Mouse (Mus musculus) intestine, embryonic 14.5 days (tissue): ENCODE data around the gene Gm867. TPM values are rescaled to one million over a fixed set of nuclear protein-coding genes. Genes with fewer than 3 reads are reported as not detected.
A peak's percentile ranks its signal among the peaks of the same experiment; 100 is the strongest.

Source experiments
- ATAC-seq: fragments of 200-750 bp; cut with Nextera tagmentation; replicated peaks from 2 replicates; pipeline ENCODE4 v1.8.0; 2017; ENCODE audit warnings: low read depth, moderate number of reproducible peaks, moderate TSS enrichment, moderate library complexity; ENCODE audit not compliant: low FRiP score, low TSS enrichment
- DNase-seq: peaks from one replicate; pipeline ENCODE4 v3.0.0-alpha.2; 2018; ENCODE audit warnings: low spot score
- H3K27ac ChIP-seq: fragments of 300-500 bp; sonication (generic); 2 replicates; pipeline ENCODE4 v1.5.1; 2014; ENCODE audit warnings: low read depth, mild to moderate bottlenecking, control low read depth
- H3K27me3 ChIP-seq: fragments of 300-500 bp; sonication (generic); replicated peaks from 2 replicates; pipeline ENCODE4 v1.6.1; 2014; ENCODE audit warnings: low read length, control low read depth; ENCODE audit not compliant: control insufficient read depth, insufficient read depth
- H3K36me3 ChIP-seq: fragments of 300-500 bp; sonication (generic); 2 replicates; pipeline ENCODE4 v1.6.1; 2014; ENCODE audit warnings: low read length, control low read depth; ENCODE audit not compliant: control insufficient read depth, insufficient read depth
- H3K4me1 ChIP-seq: fragments of 300-500 bp; sonication (generic); replicated peaks from 2 replicates; pipeline ENCODE4 v1.6.1; 2014; ENCODE audit warnings: low read length, control low read depth, mixed read lengths; ENCODE audit not compliant: control insufficient read depth, insufficient read depth
- H3K4me2 ChIP-seq: fragments of 300-500 bp; sonication (generic); 2 replicates; pipeline ENCODE4 v1.6.1; 2014; ENCODE audit warnings: low read length
- H3K4me3 ChIP-seq: fragments of 300-500 bp; sonication (generic); 2 replicates; pipeline ENCODE4 v1.5.1; 2014; ENCODE audit warnings: low read depth, low read length, control low read depth, mixed read lengths
- H3K9ac ChIP-seq: fragments of 300-500 bp; sonication (generic); 2 replicates; pipeline ENCODE4 v1.6.1; 2014; ENCODE audit warnings: mild to moderate bottlenecking, low read length
- H3K9me3 ChIP-seq: fragments of 300-500 bp; sonication (generic); 2 replicates; pipeline ENCODE4 v1.6.1; 2016; ENCODE audit warnings: low read length, control low read depth; ENCODE audit not compliant: control insufficient read depth
- WGBS: fragments of 180-500 bp; shearing (Covaris S2); extraction: QIAGEN DNeasy Blood & Tissue Kit; methylation state at CpG from one replicate; pipeline ENCODE4 v1.1.7; 2014; 5-methylcytosine and 5-hydroxymethylcytosine counted together
- polyA plus RNA-seq: library from polyadenylated mRNA; unstranded; fragments of >200 nt; fragmentation: Nextera tagmentation; extraction: Ambion mirVana; gene quantifications from 2 replicates; pipeline ENCODE4 v1.2.1, GENCODE M21; 2014

Gene Gm867
- polyA plus RNA-seq, 1 experiment from 2014 or later = not detected

- Histone ChIP-seq H3K27ac (no peak overlapping the region), H3K9me3 (no peaks in the 10 kb centered on the region), H3K4me3 (no peak overlapping the region), H3K27me3 (no peaks in the 10 kb centered on the region), H3K4me1 (peaks cover 5% of the 10 kb centered on the region; the same call in 1 of the 2 replicates), H3K36me3 (peaks cover 62% of the 10 kb centered on the region), H3K9ac (no peak overlapping the region), H3K4me2 (no peak overlapping the region)
- ATAC-seq (no peak), DNase-seq (no peak)
- 96% methylated on average over 1 of the region's 1 CpGs for WGBS
Measured at GRCm38 (mm10) chr10:75896208-75896607, 44.3 kb downstream of the Gm867 start.

DNA sequence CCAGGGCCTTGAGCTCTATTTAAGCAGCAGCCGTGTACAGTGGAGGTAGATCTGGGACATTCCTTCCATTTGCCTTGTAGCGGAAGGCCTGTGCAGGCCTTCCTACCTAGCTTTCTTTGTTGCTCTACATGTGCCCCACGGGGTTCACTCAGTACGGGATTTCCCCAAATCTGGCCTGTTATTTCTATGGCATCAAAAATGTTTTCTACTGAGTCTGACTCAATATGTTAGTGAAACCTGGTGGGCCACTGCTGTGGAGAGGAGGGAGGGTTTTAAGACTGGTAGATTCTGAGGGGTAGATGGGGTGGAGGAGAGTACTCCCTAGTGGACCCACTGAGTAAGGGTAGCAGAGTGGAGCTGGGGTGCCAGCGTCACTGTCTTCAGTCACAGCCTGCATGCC is 44.7 kb downstream of the Gm867 start:
- Histone ChIP-seq H3K36me3 (peaks cover 58% of the 10 kb centered on the region), H3K9me3 (no peaks in the 10 kb centered on the region), H3K4me3 (no peak overlapping the region), H3K27me3 (no peaks in the 10 kb centered on the region), H3K4me1 (peaks cover 5% of the 10 kb centered on the region; the same call in 1 of the 2 replicates), H3K9ac (no peak overlapping the region), H3K27ac (no peak overlapping the region), H3K4me2 (no peak overlapping the region)
- no peak for ATAC-seq
- WGBS = 92% methylated on average over 5 of the region's 5 CpGs
- DNase-seq = no peak

- no peak overlapping the region for H3K4me2 ChIP-seq
- ATAC-seq = no peak
Measured at GRCm38 (mm10) chr10:75894601-75895000, 45.9 kb downstream of the Gm867 start.

GRCm38 (mm10) chr10:75893089-75893750 is 47.3 kb downstream of the Gm867 start, which contains the start of gene Derl3:
Gene Derl3, plus strand, starts transcription at chr10:75893413.
- H3K4me3 ChIP-seq = peak within 1 kb of the TSS; percentile 38
- 3% methylated on average over 51 of the region's 51 CpGs for WGBS
- H3K4me2 ChIP-seq = peak within 1 kb of the TSS; percentile 83
- ATAC-seq (peak; percentile 100), DNase-seq (peak; percentile 96)
- H3K36me3 ChIP-seq = peaks cover 35% of the 10 kb centered on the region
- H3K27me3 ChIP-seq = no peaks in the 10 kb centered on the region
- H3K9ac ChIP-seq = peak within 1 kb of the TSS; percentile 46
- no peaks in the 10 kb centered on the region for H3K9me3 ChIP-seq
- 0 out of 2 replicates have a peak within 1 kb of the TSS, but pooled peaks have one; percentile 3 for H3K27ac ChIP-seq
- H3K4me1 ChIP-seq = peaks cover 5% of the 10 kb centered on the region; the same call in 1 of the 2 replicates

More at GRCm38 (mm10) chr10:75894601-75895000, 45.9 kb downstream of the Gm867 start:
- WGBS = 70% methylated on average over 6 of the region's 6 CpGs
- Histone ChIP-seq H3K27ac (no peak overlapping the region), H3K4me1 (peaks cover 5% of the 10 kb centered on the region; the same call in 1 of the 2 replicates), H3K9me3 (no peaks in the 10 kb centered on the region), H3K4me3 (no peak overlapping the region), H3K36me3 (peaks cover 46% of the 10 kb centered on the region), H3K9ac (no peak overlapping the region), H3K27me3 (no peaks in the 10 kb centered on the region)
- no peak for DNase-seq

GRCm38 (mm10) chr10:75889406-75890153 is 50.9 kb downstream of the Gm867 start:
- Histone ChIP-seq H3K9me3 (no peaks in the 10 kb centered on the region), H3K27me3 (no peaks in the 10 kb centered on the region), H3K36me3 (0 out of 2 replicates have a peak, but pooled peaks cover 3% of the 10 kb centered on the region), H3K4me1 (peaks cover 5% of the 10 kb centered on the region; the same call in 1 of the 2 replicates), H3K4me3 (no peak overlapping the region), H3K27ac (no peak overlapping the region), H3K4me2 (no peak overlapping the region), H3K9ac (no peak overlapping the region)
- ATAC-seq (no peak), DNase-seq (no peak)
- WGBS = 44% methylated on average over 8 of the region's 8 CpGs

Other genes with a start within 250 kb of the Gm867 start
- gene Cabin1, start 176.3 kb downstream of the Gm867 start, polyA plus RNA-seq = 39.7 and 47.2 TPM in 2 replicates
- gene Ddt, start 167.3 kb downstream of the Gm867 start, polyA plus RNA-seq = 57.4 and 64.9 TPM in 2 replicates
- not detected in 2 replicates for gene Gm20441, start 159.7 kb downstream of the Gm867 start, polyA plus RNA-seq
- gene Gstt3, start 159.3 kb downstream of the Gm867 start, polyA plus RNA-seq = 28.0 and 28.7 TPM in 2 replicates
- 11.4 and 11.6 TPM in 2 replicates for gene Gstt1, start 142.1 kb downstream of the Gm867 start, polyA plus RNA-seq
- gene Gstt4, start 118.1 kb downstream of the Gm867 start, polyA plus RNA-seq = not detected in 2 replicates
- 39.6 and 41.3 TPM in 2 replicates for gene Gstt2, start 103.2 kb downstream of the Gm867 start, polyA plus RNA-seq
- gene Mif, start 80.4 kb downstream of the Gm867 start, polyA plus RNA-seq = 3,019 and 3,193 TPM in 2 replicates
- gene Derl3, start 47.3 kb downstream of the Gm867 start, polyA plus RNA-seq = 2.2 and 2.6 TPM in 2 replicates
- 189 and 192 TPM in 2 replicates for gene Smarcb1, start 19.1 kb downstream of the Gm867 start, polyA plus RNA-seq
- 82.3 and 123 TPM in 2 replicates for gene Chchd10, start 7.5 kb downstream of the Gm867 start, polyA plus RNA-seq
- gene Mmp11, start 4.2 kb downstream of the Gm867 start, polyA plus RNA-seq = 40.9 and 56.8 TPM in 2 replicates
- gene Vpreb3, start 2.4 kb upstream of the Gm867 start, polyA plus RNA-seq = 0.73 TPM in 1 of 2 replicates, not detected in the other
- not detected in 2 replicates for gene Gm5134, start 13.8 kb upstream of the Gm867 start, polyA plus RNA-seq
- gene Zfp280b, start 92.0 kb upstream of the Gm867 start, polyA plus RNA-seq = 25.2 and 26.7 TPM in 2 replicates
- gene Slc5a4b, start 170.3 kb upstream of the Gm867 start, polyA plus RNA-seq = not detected in 2 replicates
- gene Slc5a4a, start 206.8 kb upstream of the Gm867 start, polyA plus RNA-seq = 0.16 TPM in 1 of 2 replicates, not detected in the other